Mouse (Mus musculus) intestine, postnatal 0 days (tissue): Measurements from ENCODE around the gene Timm10. TPM values are rescaled to one million over a fixed set of nuclear protein-coding genes. Genes with fewer than 3 reads are reported as not detected.

Source experiments
- ATAC-seq: fragments of 200-750 bp; cut with Nextera tagmentation; 2 replicates; pipeline ENCODE4 v1.8.0; 2017; ENCODE audit warnings: mild to moderate bottlenecking, moderate TSS enrichment, moderate library complexity
- H3K27ac ChIP-seq: fragments of 300-500 bp; sonication (generic); 2 replicates; pipeline ENCODE4 v1.5.1; 2014; ENCODE audit warnings: mild to moderate bottlenecking, low read depth, low read length, moderate library complexity
- H3K27me3 ChIP-seq: fragments of 300-500 bp; sonication (generic); replicated peaks from 2 replicates; pipeline ENCODE4 v1.6.1; 2014; ENCODE audit warnings: low read length, mixed read lengths; ENCODE audit not compliant: control insufficient read depth, insufficient read depth
- H3K36me3 ChIP-seq: fragments of 300-500 bp; sonication (generic); 2 replicates; pipeline ENCODE4 v1.6.1; 2014; ENCODE audit warnings: mild to moderate bottlenecking, moderate library complexity; ENCODE audit not compliant: control insufficient read depth, insufficient read depth
- H3K4me1 ChIP-seq: fragments of 300-500 bp; sonication (generic); replicated peaks from 2 replicates; pipeline ENCODE4 v1.6.1; 2014; ENCODE audit warnings: antibody characterized with exemption, low read length, mixed read lengths; ENCODE audit not compliant: control insufficient read depth, insufficient read depth
- H3K4me2 ChIP-seq: fragments of 300-500 bp; sonication (generic); replicated peaks from 2 replicates; pipeline ENCODE4 v1.6.1; 2014; ENCODE audit warnings: low read depth, mild to moderate bottlenecking, moderate library complexity
- H3K4me3 ChIP-seq: fragments of 300-500 bp; sonication (generic); 2 replicates; pipeline ENCODE4 v1.5.1; 2014; ENCODE audit warnings: low read depth, low read length
- H3K9ac ChIP-seq: fragments of 300-500 bp; sonication (generic); 2 replicates; pipeline ENCODE4 v1.6.1; 2014; ENCODE audit warnings: mild to moderate bottlenecking, low read depth, low read length
- H3K9me3 ChIP-seq: fragments of 300-500 bp; sonication (generic); 2 replicates; pipeline ENCODE4 v1.6.1; 2016; ENCODE audit warnings: mixed run types; ENCODE audit not compliant: control insufficient read depth
- CTCF ChIP-seq: sonication (generic); IDR thresholded peaks from 2 replicates; pipeline ENCODE4 v1.5.1; 2016; ENCODE audit warnings: low read depth, mild to moderate bottlenecking, control low read depth, antibody characterized with exemption, moderate library complexity
- WGBS: fragments of 180-500 bp; shearing (Covaris S2); extraction: QIAGEN DNeasy Blood & Tissue Kit; methylation state at CpG from one replicate; pipeline ENCODE4 v1.1.7; 2014; 5-methylcytosine and 5-hydroxymethylcytosine counted together
- polyA plus RNA-seq: library from polyadenylated mRNA; unstranded; fragments of >200 nt; fragmentation: Nextera tagmentation; extraction: Ambion mirVana; gene quantifications from 2 replicates; pipeline ENCODE4 v1.2.1, GENCODE M21; 2015

The Timm10 gene
- polyA plus RNA-seq, 1 experiment from 2014 or later: 59.2 TPM

GRCm38 (mm10) chr2:84845226-84845625, 18.4 kb downstream of the Timm10 start:
- no peak for ATAC-seq
- no peak overlapping the region for H3K27ac ChIP-seq
- no peak overlapping the region for H3K4me2 ChIP-seq
- H3K4me1 ChIP-seq: no peaks in the 10 kb centered on the region
- H3K9ac ChIP-seq: no peak overlapping the region
- 0 out of 2 replicates have a peak, but pooled peaks cover 5% of the 10 kb centered on the region for H3K36me3 ChIP-seq
- no peak for TF ChIP-seq CTCF
- H3K4me3 ChIP-seq: no peak overlapping the region
- H3K9me3 ChIP-seq: no peaks in the 10 kb centered on the region
- 80% methylated on average over 1 of the region's 1 CpGs for WGBS
- H3K27me3 ChIP-seq: no peaks in the 10 kb centered on the region

- Histone ChIP-seq H3K9me3 (no peaks in the 10 kb centered on the region), H3K4me3 (0 out of 2 replicates have a peak overlapping the region, but pooled peaks have one; percentile 21), H3K27ac (peak overlapping the region; percentile 36; the same call in 1 of the 2 replicates), H3K9ac (no peak overlapping the region), H3K4me2 (peak overlapping the region; percentile 61), H3K27me3 (no peaks in the 10 kb centered on the region), H3K36me3 (peaks cover 8% of the 10 kb centered on the region; the same call in 1 of the 2 replicates), H3K4me1 (peaks cover 3% of the 10 kb centered on the region; the same call in 1 of the 2 replicates)
- no peak for TF ChIP-seq CTCF
- peak; percentile 52 for ATAC-seq
- 45% methylated on average over 7 of the region's 7 CpGs for WGBS
These were observed 23.8 kb downstream of the Timm10 start for GRCm38 (mm10) chr2:84850407-84851129.

- peaks cover 3% of the 10 kb centered on the region; the same call in 1 of the 2 replicates for H3K4me1 ChIP-seq
- peak overlapping the region; percentile 21; the same call in 1 of the 2 replicates for H3K4me3 ChIP-seq
- 0 out of 2 replicates have a peak overlapping the region, but pooled peaks have one; percentile 15 for H3K27ac ChIP-seq
- H3K9me3 ChIP-seq: no peaks in the 10 kb centered on the region
- H3K36me3 ChIP-seq: peaks cover 8% of the 10 kb centered on the region; the same call in 1 of the 2 replicates
- no peak overlapping the region for H3K9ac ChIP-seq
- WGBS: 35% methylated on average over 23 of the region's 23 CpGs
- TF ChIP-seq CTCF: no peak
- H3K4me2 ChIP-seq: peak overlapping the region; percentile 61
- no peaks in the 10 kb centered on the region for H3K27me3 ChIP-seq
- ATAC-seq: peak; percentile 74
These were observed 24.6 kb downstream of the Timm10 start for GRCm38 (mm10) chr2:84851130-84852040.

- WGBS: 60% methylated on average over 2 of the region's 2 CpGs
- Histone ChIP-seq H3K9ac (no peak overlapping the region), H3K4me1 (peaks cover 3% of the 10 kb centered on the region; the same call in 1 of the 2 replicates), H3K4me3 (no peak overlapping the region), H3K27ac (no peak overlapping the region), H3K4me2 (no peak overlapping the region), H3K9me3 (no peaks in the 10 kb centered on the region), H3K27me3 (no peaks in the 10 kb centered on the region), H3K36me3 (peaks cover 12% of the 10 kb centered on the region)
- ATAC-seq: peak; percentile 42; the same call in 1 of the 2 replicates
- TF ChIP-seq CTCF: peak; percentile 90
These were observed 28.9 kb downstream of the Timm10 start for GRCm38 (mm10) chr2:84855732-84856131.

- no peak overlapping the region for H3K27ac ChIP-seq
- no peak for ATAC-seq
- TF ChIP-seq CTCF: no peak
- H3K9ac ChIP-seq: no peak overlapping the region
- H3K4me3 ChIP-seq: no peak overlapping the region
- no peaks in the 10 kb centered on the region for H3K9me3 ChIP-seq
- H3K4me1 ChIP-seq: no peaks in the 10 kb centered on the region
- H3K36me3 ChIP-seq: peaks cover 19% of the 10 kb centered on the region
- H3K27me3 ChIP-seq: no peaks in the 10 kb centered on the region
- WGBS: 100% methylated on average over 1 of the region's 1 CpGs
- no peak overlapping the region for H3K4me2 ChIP-seq
These were observed 31.8 kb downstream of the Timm10 start for GRCm38 (mm10) chr2:84858551-84858950.
